Mouse (Mus musculus): ENCODE data around the gene Cacna1d. TPM values are rescaled to one million over a fixed set of nuclear protein-coding genes. Genes with fewer than 3 reads are reported as not detected.

The Cacna1d gene
- polyA plus RNA-seq, 1 experiment from 2014 or later, result 1.5 TPM

- WGBS, result 76% methylated on average over 5 of the region's 5 CpGs
- H3K9me3 ChIP-seq (ENCODE audit: control insufficient read depth), result no peaks in the 10 kb centered on the region
- no peak overlapping the region for H3K27ac ChIP-seq (ENCODE audit: low read depth, low read length)
- H3K4me1 ChIP-seq (replicated peaks; ENCODE audit: control insufficient read depth, insufficient read depth, low read length), result no peaks in the 10 kb centered on the region
- H3K9ac ChIP-seq (ENCODE audit: low read depth, low read length), result no peak overlapping the region
- H3K4me2 ChIP-seq (replicated peaks; ENCODE audit: low read depth), result no peak overlapping the region
- no peaks in the 10 kb centered on the region for H3K27me3 ChIP-seq (replicated peaks; ENCODE audit: control insufficient read depth, insufficient read depth, low read length)
- H3K4me3 ChIP-seq (ENCODE audit: low read depth, low read length), result no peak overlapping the region
- no peaks in the 10 kb centered on the region for H3K36me3 ChIP-seq (ENCODE audit: control insufficient read depth, insufficient read depth)
- no peak for ATAC-seq
- no peak for TF ChIP-seq CTCF (IDR thresholded peaks at IDR 0.05; ENCODE audit: low read depth)
These were observed 321.8 kb downstream of the Cacna1d start for GRCm38 (mm10) chr14:30169455-30169854.

GRCm38 (mm10) chr14:30168902-30169301, 322.4 kb downstream of the Cacna1d start:
- Histone ChIP-seq H3K27ac (ENCODE audit: low read depth, low read length) (no peak overlapping the region), H3K4me2 (replicated peaks; ENCODE audit: low read depth) (no peak overlapping the region), H3K9me3 (ENCODE audit: control insufficient read depth) (no peaks in the 10 kb centered on the region), H3K4me3 (ENCODE audit: low read depth, low read length) (no peak overlapping the region), H3K9ac (ENCODE audit: low read depth, low read length) (no peak overlapping the region), H3K4me1 (replicated peaks; ENCODE audit: control insufficient read depth, insufficient read depth, low read length) (no peaks in the 10 kb centered on the region), H3K27me3 (replicated peaks; ENCODE audit: control insufficient read depth, insufficient read depth, low read length) (no peaks in the 10 kb centered on the region), H3K36me3 (ENCODE audit: control insufficient read depth, insufficient read depth) (no peaks in the 10 kb centered on the region)
- WGBS, result 65% methylated on average over 3 of the region's 3 CpGs
- no peak for ATAC-seq
- TF ChIP-seq CTCF (IDR thresholded peaks at IDR 0.05; ENCODE audit: low read depth), result no peak

GRCm38 (mm10) chr14:30168387-30168786, 322.9 kb downstream of the Cacna1d start:
- no peak for ATAC-seq
- H3K27me3 ChIP-seq (replicated peaks; ENCODE audit: control insufficient read depth, insufficient read depth, low read length), result no peaks in the 10 kb centered on the region

GRCm38 (mm10) chr14:30167606-30168005, 323.6 kb downstream of the Cacna1d start:
- Histone ChIP-seq H3K36me3 (ENCODE audit: control insufficient read depth, insufficient read depth) (no peaks in the 10 kb centered on the region), H3K9me3 (ENCODE audit: control insufficient read depth) (no peaks in the 10 kb centered on the region), H3K4me3 (ENCODE audit: low read depth, low read length) (no peak overlapping the region), H3K4me2 (replicated peaks; ENCODE audit: low read depth) (no peak overlapping the region), H3K27me3 (replicated peaks; ENCODE audit: control insufficient read depth, insufficient read depth, low read length) (no peaks in the 10 kb centered on the region), H3K9ac (ENCODE audit: low read depth, low read length) (no peak overlapping the region), H3K27ac (ENCODE audit: low read depth, low read length) (no peak overlapping the region), H3K4me1 (replicated peaks; ENCODE audit: control insufficient read depth, insufficient read depth, low read length) (no peaks in the 10 kb centered on the region)
- 87% methylated on average over 7 of the region's 7 CpGs for WGBS
- no peak for TF ChIP-seq CTCF (IDR thresholded peaks at IDR 0.05; ENCODE audit: low read depth)
- ATAC-seq, result no peak

More at GRCm38 (mm10) chr14:30168387-30168786, 322.9 kb downstream of the Cacna1d start:
- H3K9me3 ChIP-seq (ENCODE audit: control insufficient read depth), result no peaks in the 10 kb centered on the region
- H3K36me3 ChIP-seq (ENCODE audit: control insufficient read depth, insufficient read depth), result no peaks in the 10 kb centered on the region
- no peak overlapping the region for H3K4me2 ChIP-seq (replicated peaks; ENCODE audit: low read depth)
- H3K27ac ChIP-seq (ENCODE audit: low read depth, low read length), result no peak overlapping the region
- 70% methylated on average over 3 of the region's 3 CpGs for WGBS
- no peak for TF ChIP-seq CTCF (IDR thresholded peaks at IDR 0.05; ENCODE audit: low read depth)
- H3K9ac ChIP-seq (ENCODE audit: low read depth, low read length), result no peak overlapping the region
- no peaks in the 10 kb centered on the region for H3K4me1 ChIP-seq (replicated peaks; ENCODE audit: control insufficient read depth, insufficient read depth, low read length)
- H3K4me3 ChIP-seq (ENCODE audit: low read depth, low read length), result no peak overlapping the region

GRCm38 (mm10) chr14:30166036-30166435, 325.2 kb downstream of the Cacna1d start:
- Histone ChIP-seq H3K9ac (ENCODE audit: low read depth, low read length) (no peak overlapping the region), H3K4me2 (replicated peaks; ENCODE audit: low read depth) (no peak overlapping the region), H3K27me3 (replicated peaks; ENCODE audit: control insufficient read depth, insufficient read depth, low read length) (no peaks in the 10 kb centered on the region), H3K9me3 (ENCODE audit: control insufficient read depth) (no peaks in the 10 kb centered on the region), H3K36me3 (ENCODE audit: control insufficient read depth, insufficient read depth) (no peaks in the 10 kb centered on the region), H3K4me3 (ENCODE audit: low read depth, low read length) (no peak overlapping the region), H3K27ac (ENCODE audit: low read depth, low read length) (no peak overlapping the region), H3K4me1 (replicated peaks; ENCODE audit: control insufficient read depth, insufficient read depth, low read length) (no peaks in the 10 kb centered on the region)
- no peak for ATAC-seq
- 91% methylated on average over 11 of the region's 11 CpGs for WGBS
- no peak for TF ChIP-seq CTCF (IDR thresholded peaks at IDR 0.05; ENCODE audit: low read depth)

GRCm38 (mm10) chr14:30163733-30164708, 327.2 kb downstream of the Cacna1d start:
- WGBS, result 79% methylated on average over 20 of the region's 20 CpGs
- H3K4me3 ChIP-seq (ENCODE audit: low read depth, low read length), result no peak overlapping the region
- no peak overlapping the region for H3K4me2 ChIP-seq (replicated peaks; ENCODE audit: low read depth)
- H3K4me1 ChIP-seq (replicated peaks; ENCODE audit: control insufficient read depth, insufficient read depth, low read length), result no peaks in the 10 kb centered on the region
- no peaks in the 10 kb centered on the region for H3K36me3 ChIP-seq (ENCODE audit: control insufficient read depth, insufficient read depth)
- H3K9me3 ChIP-seq (ENCODE audit: control insufficient read depth), result no peaks in the 10 kb centered on the region
- no peak for ATAC-seq
- H3K27ac ChIP-seq (ENCODE audit: low read depth, low read length), result no peak overlapping the region
- H3K27me3 ChIP-seq (replicated peaks; ENCODE audit: control insufficient read depth, insufficient read depth, low read length), result no peaks in the 10 kb centered on the region
- H3K9ac ChIP-seq (ENCODE audit: low read depth, low read length), result no peak overlapping the region
- no peak for TF ChIP-seq CTCF (IDR thresholded peaks at IDR 0.05; ENCODE audit: low read depth)

All from intestine, postnatal 0 days (tissue).